Mouse (Mus musculus): Measurements from ENCODE around the gene Pax5. TPM values are rescaled to one million over a fixed set of nuclear protein-coding genes. Genes with fewer than 3 reads are reported as not detected.

Gene Pax5
- total RNA-seq, 2 experiments from 2014 or later = 0.10 to 0.38 TPM

- no peak for TF ChIP-seq CTCF (conservative IDR thresholded peaks at IDR 0.05)
- H3K4me3 ChIP-seq = no peak overlapping the region
- no peak for DNase-seq (ENCODE audit: low spot score in 2 of 2)
- H3K27ac ChIP-seq = no peak overlapping the region
Observed at GRCm38 (mm10) chr4:44702891-44703685, 7.2 kb downstream of the Pax5 start.

GRCm38 (mm10) chr4:44702011-44702527 lies 8.2 kb downstream of the Pax5 start:
- TF ChIP-seq CTCF (conservative IDR thresholded peaks at IDR 0.05) = no peak
- DNase-seq (ENCODE audit: low spot score in 2 of 2) = no peak
- Histone ChIP-seq H3K4me3 (no peak overlapping the region), H3K27ac (no peak overlapping the region)

- no peak overlapping the region for H3K4me3 ChIP-seq
- no peak for DNase-seq (ENCODE audit: low spot score in 2 of 2)
- no peak overlapping the region for H3K27ac ChIP-seq
- no peak for TF ChIP-seq CTCF (conservative IDR thresholded peaks at IDR 0.05)
Observed at GRCm38 (mm10) chr4:44701513-44701912, 8.8 kb downstream of the Pax5 start.

GRCm38 (mm10) chr4:44696676-44697075 lies 13.6 kb downstream of the Pax5 start:
- H3K4me3 ChIP-seq = no peak overlapping the region
- no peak for DNase-seq (ENCODE audit: low spot score in 2 of 2)
- no peak for TF ChIP-seq CTCF (conservative IDR thresholded peaks at IDR 0.05)
- H3K27ac ChIP-seq = no peak overlapping the region

- Histone ChIP-seq H3K27ac (no peak overlapping the region), H3K4me3 (no peak overlapping the region)
- no peak for DNase-seq (ENCODE audit: low spot score in 2 of 2)
- no peak for TF ChIP-seq CTCF (conservative IDR thresholded peaks at IDR 0.05)
Observed at GRCm38 (mm10) chr4:44694369-44694768, 15.9 kb downstream of the Pax5 start.

- Histone ChIP-seq H3K4me3 (no peak overlapping the region), H3K27ac (no peak overlapping the region)
- no peak for DNase-seq (ENCODE audit: low spot score in 2 of 2)
- TF ChIP-seq CTCF (conservative IDR thresholded peaks at IDR 0.05) = no peak
Observed at GRCm38 (mm10) chr4:44685582-44685981, 24.7 kb downstream of the Pax5 start.

GRCm38 (mm10) chr4:44680242-44680897 lies 29.9 kb downstream of the Pax5 start:
- no peak for DNase-seq (ENCODE audit: low spot score in 2 of 2)
- no peak overlapping the region for H3K4me3 ChIP-seq

GRCm38 (mm10) chr4:44678641-44679040 lies 31.6 kb downstream of the Pax5 start:
- Histone ChIP-seq H3K4me3 (no peak overlapping the region), H3K27ac (no peak overlapping the region)
- no peak for TF ChIP-seq CTCF (conservative IDR thresholded peaks at IDR 0.05)
- no peak for DNase-seq (ENCODE audit: low spot score in 2 of 2)

More at GRCm38 (mm10) chr4:44680242-44680897, 29.9 kb downstream of the Pax5 start:
- TF ChIP-seq CTCF (conservative IDR thresholded peaks at IDR 0.05) = no peak
- H3K27ac ChIP-seq = no peak overlapping the region

GRCm38 (mm10) chr4:44678026-44678425 lies 32.3 kb downstream of the Pax5 start:
- no peak overlapping the region for H3K4me3 ChIP-seq
- TF ChIP-seq CTCF (conservative IDR thresholded peaks at IDR 0.05) = no peak
- DNase-seq (ENCODE audit: low spot score in 2 of 2) = no peak
- H3K27ac ChIP-seq = no peak overlapping the region

GRCm38 (mm10) chr4:44674973-44675372 lies 35.3 kb downstream of the Pax5 start:
- no peak for TF ChIP-seq CTCF (conservative IDR thresholded peaks at IDR 0.05)
- Histone ChIP-seq H3K4me3 (no peak overlapping the region), H3K27ac (no peak overlapping the region)
- DNase-seq (ENCODE audit: low spot score in 2 of 2) = no peak

- TF ChIP-seq CTCF (conservative IDR thresholded peaks at IDR 0.05) = no peak
- H3K27ac ChIP-seq = no peak overlapping the region
- no peak for DNase-seq (ENCODE audit: low spot score in 2 of 2)
- no peak overlapping the region for H3K4me3 ChIP-seq
Observed at GRCm38 (mm10) chr4:44673726-44674125, 36.6 kb downstream of the Pax5 start.

GRCm38 (mm10) chr4:44672216-44672937 lies 37.9 kb downstream of the Pax5 start:
- TF ChIP-seq CTCF (conservative IDR thresholded peaks at IDR 0.05) = 0 out of 2 replicates have a peak, but pooled peaks have one; percentile 8
- DNase-seq (ENCODE audit: low spot score in 2 of 2) = no peak
- H3K27ac ChIP-seq = no peak overlapping the region
- H3K4me3 ChIP-seq = no peak overlapping the region

GRCm38 (mm10) chr4:44671486-44671885 lies 38.8 kb downstream of the Pax5 start:
- TF ChIP-seq CTCF (conservative IDR thresholded peaks at IDR 0.05) = no peak
- DNase-seq (ENCODE audit: low spot score in 2 of 2) = no peak
- Histone ChIP-seq H3K27ac (no peak overlapping the region), H3K4me3 (no peak overlapping the region)

Measured in layer of hippocampus, adult 2 months (tissue).